ENCODE assay signal across 1 mouse cellular context in the genomic region with DNA sequence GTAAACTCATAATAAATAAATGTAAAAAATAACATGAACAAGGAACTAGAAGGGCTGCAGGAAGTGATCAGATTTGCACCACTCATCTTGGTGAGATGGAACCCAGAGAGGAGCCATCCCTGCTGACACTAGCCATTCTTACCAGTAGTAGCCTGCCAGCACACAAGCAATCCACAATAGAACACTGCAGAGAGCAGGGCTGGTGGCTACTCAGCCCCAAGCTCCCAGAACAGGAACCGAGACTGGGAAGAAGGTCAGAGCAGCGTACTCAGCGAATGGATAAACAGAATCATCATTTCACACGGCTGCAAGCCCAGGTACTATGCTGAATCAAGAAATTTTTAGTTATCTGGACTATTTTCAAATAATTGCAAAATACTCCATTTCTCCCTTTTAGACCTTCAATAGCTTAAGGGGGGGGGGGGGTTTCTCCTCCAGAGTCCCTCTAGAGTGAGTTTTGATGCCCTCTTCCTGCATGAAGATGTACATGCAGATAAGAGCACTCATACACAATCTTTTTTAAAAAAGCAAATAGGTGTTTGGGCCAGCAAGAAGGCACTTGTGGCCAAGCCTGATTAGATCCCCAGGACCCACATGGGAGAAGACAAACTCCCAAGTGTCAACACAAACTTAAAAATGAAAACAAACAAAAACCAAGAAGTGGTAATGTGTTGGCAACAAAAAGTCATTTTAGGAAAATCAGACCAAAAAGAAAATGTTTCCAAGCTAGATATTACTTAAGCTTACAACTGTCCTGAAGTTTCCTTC.
TF ChIP-seq lines count a peak whose summit lies in the region.

No protein-coding gene starts in this region.

TF ChIP-seq in CH12.LX, 34 proteins besides CTCF, POLR2A, EP300 and RAD21:
- TF ChIP-seq POLR2AphosphoS2 (IDR thresholded peaks at IDR 0.05; ENCODE audit: low read depth, low read length) (no peak), MAFK (IDR thresholded peaks at IDR 0.05; ENCODE audit: insufficient replicate concordance, low read length) (no peak), TCF12 (IDR thresholded peaks at IDR 0.05; ENCODE audit: low read depth, low read length) (no peak), IRF4 (IDR thresholded peaks at IDR 0.05; ENCODE audit: low read depth, low read length) (peak; percentile 65), SIN3A (IDR thresholded peaks at IDR 0.05; ENCODE audit: low read length) (peak; percentile 4; the same call in 1 of the 2 replicates)
